Mouse (Mus musculus) G1E (cell line): ENCODE measurements around the gene Gss.

Experiments used
- CTCF ChIP-seq: IDR thresholded peaks from 2 replicates; pipeline ENCODE4 v1.5.1; 2012; ENCODE audit warnings: low read depth, low read length, inconsistent platforms, mixed read lengths
- GATA1 ChIP-seq: IDR thresholded peaks from 2 replicates; pipeline ENCODE4 v1.6.1; 2012; ENCODE audit warnings: borderline replicate concordance, low read length, inconsistent platforms, mixed read lengths

DNA sequence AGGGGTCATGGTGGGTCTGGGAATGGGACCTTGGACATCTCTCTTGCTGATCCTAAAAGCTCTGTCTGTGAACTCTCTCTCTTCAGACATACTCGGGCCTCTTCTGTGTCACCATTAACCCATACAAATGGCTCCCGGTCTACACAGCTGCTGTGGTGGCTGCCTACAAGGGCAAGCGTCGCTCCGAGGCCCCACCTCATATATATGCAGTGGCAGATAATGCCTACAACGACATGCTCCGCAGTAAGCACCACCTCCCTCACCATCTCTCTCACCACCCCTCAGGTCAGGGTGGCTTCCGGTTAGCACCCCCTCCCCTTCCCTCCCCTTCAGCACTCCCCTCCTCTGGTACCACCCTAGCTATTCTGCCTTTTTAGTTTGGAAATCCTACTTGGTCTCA, 21.3 kb upstream of the Gss start:
- TF ChIP-seq CTCF (no peak), GATA1 (no peak)
